Mouse (Mus musculus): Measurements from ENCODE around the gene Olfr622. TPM values are rescaled to one million over a fixed set of nuclear protein-coding genes. Genes with fewer than 3 reads are reported as not detected.

The Olfr622 gene
- total RNA-seq (2017): not detected in 2 replicates

DNA sequence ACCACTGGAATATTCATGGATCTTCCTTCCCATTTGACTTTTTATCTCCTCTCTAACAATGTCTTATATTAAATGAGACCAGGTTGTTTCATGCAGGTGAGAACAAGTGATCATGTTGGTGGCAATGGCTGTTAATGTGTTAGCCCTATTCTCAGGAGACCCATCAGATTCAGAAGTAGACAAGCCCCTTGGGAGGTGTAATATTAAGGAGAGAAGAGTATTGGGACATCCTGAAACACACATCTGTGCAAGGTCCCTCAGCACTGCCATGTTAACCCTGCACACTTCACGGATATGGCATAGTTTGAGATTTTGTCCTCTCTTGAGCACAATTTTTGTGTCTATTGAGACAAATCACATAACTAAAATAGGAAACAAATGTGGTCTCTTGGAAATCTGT is at the start of gene Olfr622:
Olfr622 (minus strand) TSS at position 101 of the 400 bp plus-strand sequence.
- no peak for ATAC-seq (replicated peaks; ENCODE audit: low read depth, poor library complexity, severe bottlenecking)

DNA sequence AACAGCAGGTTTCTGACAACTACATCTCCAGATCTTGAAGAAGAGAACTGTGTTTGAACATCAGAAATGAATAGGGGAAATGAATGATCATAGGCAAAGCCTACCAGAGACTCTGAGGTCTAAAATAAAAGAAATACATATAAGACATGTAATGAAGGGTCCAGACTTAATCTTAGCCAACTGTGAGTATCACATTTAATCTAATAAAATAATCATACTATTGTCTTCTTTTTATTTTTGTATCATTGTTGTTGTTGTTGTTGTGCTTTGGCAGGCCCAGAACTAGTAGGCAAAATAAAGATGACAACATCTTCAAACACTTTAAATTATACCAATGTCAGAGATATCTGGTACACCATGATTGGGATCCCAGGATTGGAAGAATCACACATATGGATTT is 39.9 kb upstream of the Olfr622 start, which contains the start of gene Olfr625-ps1:
Olfr625-ps1 (plus strand) TSS at position 301 of the 400 bp plus-strand sequence.
- no peak for ATAC-seq (replicated peaks; ENCODE audit: low read depth, poor library complexity, severe bottlenecking)

DNA sequence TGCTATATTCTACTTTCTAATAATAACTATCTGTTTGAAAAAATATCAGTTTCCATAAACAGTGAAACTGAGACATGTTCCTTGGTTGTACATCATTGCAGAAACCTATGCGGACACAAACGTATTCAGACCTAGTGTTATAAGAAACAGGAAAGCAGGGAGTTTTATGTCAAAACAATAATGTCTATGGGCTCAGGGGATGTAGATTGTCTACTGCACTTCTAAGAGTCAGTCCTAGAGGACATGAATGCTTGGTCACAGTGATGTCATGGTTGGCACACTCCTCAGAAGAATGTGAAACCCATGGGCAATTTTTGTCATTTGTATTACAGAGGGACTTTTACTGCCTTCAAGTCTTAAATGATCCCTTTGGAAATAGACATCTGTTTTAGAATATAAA is 28.6 kb upstream of the Olfr622 start, which contains the start of gene Olfr624:
Olfr624 (minus strand) TSS at position 101 of the 400 bp plus-strand sequence.
- no peak for ATAC-seq (replicated peaks; ENCODE audit: low read depth, poor library complexity, severe bottlenecking)

DNA sequence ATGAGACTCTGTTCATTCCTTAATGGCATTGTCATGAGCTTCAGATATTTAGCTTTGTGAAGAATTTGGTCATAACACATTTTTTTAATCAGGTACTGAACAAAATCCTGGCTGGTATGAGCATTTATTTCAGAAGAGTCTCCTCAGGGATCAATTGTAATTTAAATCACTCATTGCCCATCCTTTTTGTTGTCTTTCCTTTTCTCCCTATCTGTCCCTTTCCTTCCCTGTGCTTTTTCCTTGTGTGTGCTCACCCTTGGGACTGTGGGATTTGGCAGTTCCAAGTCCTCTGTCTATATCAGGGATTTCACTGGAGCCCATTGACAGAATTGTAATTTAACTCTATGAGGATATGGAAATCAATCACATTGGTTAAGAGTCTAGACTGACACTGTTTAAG is 21.1 kb upstream of the Olfr622 start, which contains the start of gene Olfr623:
Olfr623 (minus strand) TSS at position 101 of the 400 bp plus-strand sequence.
- no peak for ATAC-seq (replicated peaks; ENCODE audit: low read depth, poor library complexity, severe bottlenecking)

DNA sequence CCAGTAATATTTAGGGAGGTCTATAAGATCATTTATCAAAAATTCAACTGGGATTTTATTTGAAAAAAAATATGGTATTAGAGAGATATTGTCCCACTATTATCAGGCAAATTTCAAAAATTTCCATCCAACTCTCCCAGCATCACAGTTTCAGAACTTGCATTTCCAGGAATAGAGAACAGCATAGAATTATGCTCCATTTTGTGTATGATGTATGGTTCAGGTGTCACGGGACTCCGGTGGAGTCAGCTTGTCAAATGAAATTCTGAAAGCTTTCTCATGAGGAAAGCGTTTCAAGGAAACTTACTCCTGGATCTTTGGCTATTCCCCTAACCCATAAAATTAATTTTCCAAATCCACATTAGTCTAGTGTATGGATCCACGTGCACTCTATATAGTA is 1.6 kb upstream of the Olfr622 start:
- no peak for ATAC-seq (replicated peaks; ENCODE audit: low read depth, poor library complexity, severe bottlenecking)

DNA sequence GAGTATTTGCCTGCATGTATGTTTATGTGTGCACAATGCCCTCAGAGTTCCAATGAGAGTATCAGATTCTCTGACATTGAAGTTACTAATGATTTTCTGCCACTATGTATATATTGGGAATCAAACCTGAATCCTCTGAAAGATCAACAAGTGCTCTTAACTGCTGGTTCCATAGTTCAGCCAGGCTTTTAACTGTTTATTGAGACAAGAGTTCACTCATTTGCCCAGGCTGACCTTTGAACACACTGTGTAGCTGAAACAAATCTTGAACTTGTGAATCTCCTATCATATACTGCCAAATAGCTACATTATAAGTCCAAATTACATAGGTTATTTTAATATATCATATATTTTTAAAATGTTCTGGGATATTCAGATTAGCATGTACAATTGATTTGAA is 5.7 kb downstream of the Olfr622 start:
- no peak for ATAC-seq (replicated peaks; ENCODE audit: low read depth, poor library complexity, severe bottlenecking)

DNA sequence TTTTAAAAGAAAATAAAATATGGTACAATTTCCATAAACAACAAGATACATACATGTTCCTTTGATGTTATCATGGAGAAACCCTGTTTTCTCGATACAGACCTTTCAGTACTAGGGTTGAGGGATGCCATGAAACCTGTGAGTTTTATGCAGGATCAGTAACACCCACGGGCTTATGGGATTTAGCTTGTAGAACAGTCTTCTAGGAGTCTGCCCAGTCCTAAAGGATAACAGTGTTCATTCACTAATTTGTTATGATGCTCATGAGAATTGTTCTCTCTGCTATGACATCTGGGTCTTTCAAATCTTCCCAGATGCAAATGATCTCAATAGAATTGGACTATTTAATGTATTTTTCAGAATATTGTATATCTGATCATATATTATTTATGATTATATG is 30.1 kb downstream of the Olfr622 start, which contains the start of gene Olfr620:
Olfr620 (minus strand) TSS at position 101 of the 400 bp plus-strand sequence.
- ATAC-seq (replicated peaks; ENCODE audit: low read depth, poor library complexity, severe bottlenecking): no peak

DNA sequence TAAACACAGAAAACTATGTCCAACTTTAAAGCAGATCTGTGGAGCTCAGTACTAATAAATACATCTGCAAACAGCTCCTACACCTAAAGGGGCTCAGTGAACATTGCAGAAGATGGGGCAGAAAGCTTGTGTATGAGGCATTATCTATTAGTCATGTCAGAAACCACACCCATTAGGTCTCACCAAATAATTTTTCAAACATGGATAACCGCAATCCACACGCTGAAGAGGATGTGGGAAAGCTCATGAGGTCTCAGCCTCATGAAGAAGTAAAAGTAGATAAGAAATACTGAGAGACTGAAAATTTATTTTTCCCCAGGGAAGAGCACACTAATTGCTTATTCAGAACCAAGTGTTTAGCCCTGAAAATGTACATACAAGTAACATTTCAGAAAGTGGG is 35.1 kb downstream of the Olfr622 start:
- peak; percentile 93 for ATAC-seq (replicated peaks; ENCODE audit: low read depth, poor library complexity, severe bottlenecking)

DNA sequence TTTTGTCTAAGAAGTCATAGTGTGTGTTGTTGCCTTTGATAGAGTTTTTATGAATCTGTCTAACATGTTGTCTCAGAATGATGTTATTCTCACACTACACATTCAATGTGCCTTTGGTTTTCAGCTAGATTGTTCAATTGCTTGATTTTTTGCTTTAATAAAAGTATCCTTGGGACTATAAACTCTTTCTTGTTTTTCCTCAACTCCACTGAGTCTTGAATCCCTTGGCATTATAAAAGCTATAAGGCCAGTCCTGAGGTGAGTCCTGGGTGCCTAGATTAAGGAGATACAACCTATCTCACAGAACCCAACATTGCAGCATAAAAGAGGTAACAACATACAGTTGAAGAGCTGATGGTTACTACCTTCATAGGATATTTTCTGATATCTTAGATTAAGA is 42.2 kb downstream of the Olfr622 start, which contains the start of gene Olfr619:
Olfr619 (plus strand) TSS at position 301 of the 400 bp plus-strand sequence.
- ATAC-seq (replicated peaks; ENCODE audit: low read depth, poor library complexity, severe bottlenecking): no peak

DNA sequence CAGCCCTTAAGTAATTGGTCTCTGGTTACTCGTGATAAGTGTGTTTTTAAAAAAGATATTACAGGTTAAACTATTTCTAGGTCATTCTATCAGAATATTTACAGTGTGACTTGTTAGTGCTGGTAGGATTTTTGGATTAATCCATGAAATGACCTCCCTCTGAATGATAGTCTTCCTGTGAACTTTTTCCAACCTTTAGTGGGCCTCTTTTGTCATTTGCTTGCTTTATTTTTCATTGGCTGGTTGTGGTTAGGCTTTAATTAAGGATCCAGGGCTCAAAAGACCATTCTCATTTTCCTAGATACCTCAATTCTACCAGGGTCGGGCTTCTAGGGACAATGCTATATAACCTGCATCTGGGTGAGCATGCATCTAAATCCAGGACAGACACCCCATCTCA is 52.7 kb downstream of the Olfr622 start, which contains the start of gene Olfr618:
Olfr618 (plus strand) TSS at position 301 of the 400 bp plus-strand sequence.
- ATAC-seq (replicated peaks; ENCODE audit: low read depth, poor library complexity, severe bottlenecking): no peak

Other genes with a start within 250 kb of the Olfr622 start
- gene Usp17lc, start 227.6 kb downstream of the Olfr622 start, total RNA-seq (2017): not detected in 2 replicates
- not detected in 2 replicates for gene Olfr605, start 197.3 kb downstream of the Olfr622 start, total RNA-seq (2017)
- not detected in 2 replicates for gene Olfr606, start 193.7 kb downstream of the Olfr622 start, total RNA-seq (2017)
- not detected in 2 replicates for gene Olfr607, start 178.6 kb downstream of the Olfr622 start, total RNA-seq (2017)
- gene Olfr608, start 172.8 kb downstream of the Olfr622 start, total RNA-seq (2017): not detected in 2 replicates
- gene Olfr609, start 144.6 kb downstream of the Olfr622 start, total RNA-seq (2017): not detected in 2 replicates
- not detected in 2 replicates for gene Olfr610, start 130.6 kb downstream of the Olfr622 start, total RNA-seq (2017)
- gene Olfr611, start 121.9 kb downstream of the Olfr622 start, total RNA-seq (2017): not detected in 2 replicates
- not detected in 2 replicates for gene Olfr612, start 100.0 kb downstream of the Olfr622 start, total RNA-seq (2017)
- not detected in 2 replicates for gene Olfr613, start 94.6 kb downstream of the Olfr622 start, total RNA-seq (2017)
- gene Olfr615, start 86.6 kb downstream of the Olfr622 start, total RNA-seq (2017): not detected in 2 replicates
- gene Olfr616, start 73.6 kb downstream of the Olfr622 start, total RNA-seq (2017): not detected in 2 replicates
- gene Olfr617, start 69.6 kb downstream of the Olfr622 start, total RNA-seq (2017): not detected in 2 replicates
- gene Olfr618, start 52.6 kb downstream of the Olfr622 start, total RNA-seq (2017): not detected in 2 replicates
- gene Olfr619, start 42.1 kb downstream of the Olfr622 start, total RNA-seq (2017): not detected in 2 replicates
- gene Olfr620, start 30.2 kb downstream of the Olfr622 start, total RNA-seq (2017): not detected in 2 replicates
- gene Olfr623, start 21.0 kb upstream of the Olfr622 start, total RNA-seq (2017): not detected in 2 replicates
- gene Olfr624, start 28.5 kb upstream of the Olfr622 start, total RNA-seq (2017): under 0.01 TPM in 1 of 2 replicates, not detected in the other
- not detected in 2 replicates for gene Olfr625-ps1, start 40.0 kb upstream of the Olfr622 start, total RNA-seq (2017)
- gene Olfr243, start 72.0 kb upstream of the Olfr622 start, total RNA-seq (2017): not detected in 2 replicates
- not detected in 2 replicates for gene Olfr628, start 87.7 kb upstream of the Olfr622 start, total RNA-seq (2017)
- not detected in 2 replicates for gene Olfr629, start 102.2 kb upstream of the Olfr622 start, total RNA-seq (2017)
- gene Olfr630, start 114.6 kb upstream of the Olfr622 start, total RNA-seq (2017): not detected in 2 replicates
- not detected in 2 replicates for gene Olfr69, start 128.9 kb upstream of the Olfr622 start, total RNA-seq (2017)
- not detected in 2 replicates for gene Olfr68, start 137.0 kb upstream of the Olfr622 start, total RNA-seq (2017)
- not detected in 2 replicates for gene Olfr67, start 149.1 kb upstream of the Olfr622 start, total RNA-seq (2017)
- 13.0 and 18.6 TPM in 2 replicates for gene Hbb-bt, start 171.3 kb upstream of the Olfr622 start, total RNA-seq (2017)
- gene Hbb-bs, start 185.4 kb upstream of the Olfr622 start, total RNA-seq (2017): 16.6 and 33.2 TPM in 2 replicates
- not detected in 2 replicates for gene Hbb-bh2, start 197.8 kb upstream of the Olfr622 start, total RNA-seq (2017)
- gene Hbb-bh1, start 200.5 kb upstream of the Olfr622 start, total RNA-seq (2017): not detected in 2 replicates
- gene Hbb-y, start 210.5 kb upstream of the Olfr622 start, total RNA-seq (2017): 2.9 TPM in 1 of 2 replicates, not detected in the other
- not detected in 2 replicates for gene Olfr66, start 243.6 kb upstream of the Olfr622 start, total RNA-seq (2017)

Measured in common myeloid progenitor, adult 5-6 weeks (primary cell).